Mouse (Mus musculus) embryonic facial prominence, embryonic 12.5 days (tissue): Measurements from ENCODE around the gene Olfr1420. TPM values are rescaled to one million over a fixed set of nuclear protein-coding genes. Genes with fewer than 3 reads are reported as not detected.
"Not testable (repeated sequence)": the region's sequence is repeated elsewhere in the genome, so short reads cannot be mapped to it uniquely, and the experiment has no call there.

ENCODE experiments used
- ATAC-seq: fragments of 200-750 bp; cut with Nextera tagmentation; 2 replicates; pipeline ENCODE4 v1.8.0; 2017; ENCODE audit not compliant: insufficient number of reproducible peaks, insufficient read depth, low FRiP score, low TSS enrichment
- H3K27ac ChIP-seq: fragments of 300-500 bp; sonication (generic); 2 replicates; pipeline ENCODE4 v1.5.1; 2016; ENCODE audit warnings: mild to moderate bottlenecking
- H3K27me3 ChIP-seq: fragments of 300-500 bp; sonication (generic); 2 replicates; pipeline ENCODE4 v1.6.1; 2016; ENCODE audit warnings: mild to moderate bottlenecking, moderate library complexity
- H3K36me3 ChIP-seq: fragments of 300-500 bp; sonication (generic); 2 replicates; pipeline ENCODE4 v1.6.1; 2016; ENCODE audit warnings: mild to moderate bottlenecking
- H3K4me1 ChIP-seq: fragments of 300-500 bp; sonication (generic); 2 replicates; pipeline ENCODE4 v1.6.1; 2016
- H3K4me2 ChIP-seq: fragments of 300-500 bp; sonication (generic); replicated peaks from 2 replicates; pipeline ENCODE4 v1.6.1; 2016; ENCODE audit warnings: mild to moderate bottlenecking, moderate library complexity
- H3K4me3 ChIP-seq: fragments of 300-500 bp; sonication (generic); 2 replicates; pipeline ENCODE4 v1.5.1; 2016; ENCODE audit warnings: mild to moderate bottlenecking
- H3K9ac ChIP-seq: fragments of 300-500 bp; sonication (generic); 2 replicates; pipeline ENCODE4 v1.6.1; 2016; ENCODE audit warnings: mild to moderate bottlenecking, moderate library complexity
- H3K9me3 ChIP-seq: fragments of 300-500 bp; sonication (generic); 2 replicates; pipeline ENCODE4 v1.6.1; 2016; ENCODE audit warnings: mild to moderate bottlenecking, moderate library complexity
- WGBS: fragments of 180-500 bp; shearing (Covaris S2); methylation state at CpG from one replicate; pipeline ENCODE4 v1.1.7; 2016; 5-methylcytosine and 5-hydroxymethylcytosine counted together
- microRNA-seq: library from miRNA; unstranded; fragments of <30 nt; microRNA quantifications from one replicate; pipeline ENCODE4, GENCODE M21; 2017
- polyA plus RNA-seq: library from polyadenylated mRNA; unstranded; fragments of >200 nt; fragmentation: Nextera tagmentation; extraction: Ambion mirVana; gene quantifications from 2 replicates; pipeline ENCODE4 v1.2.1, GENCODE M21; 2016

Gene Olfr1420
- polyA plus RNA-seq, 1 experiment from 2014 or later, result 0.14 TPM

- peak within 1 kb of the TSS; percentile 92 for H3K27ac ChIP-seq
- peaks cover 10% of the 10 kb centered on the region for H3K4me1 ChIP-seq
- peak; percentile 98 for ATAC-seq
- under 1% methylated on average over 53 of the region's 53 CpGs for WGBS
- peaks cover 12% of the 10 kb centered on the region; the same call in 1 of the 2 replicates for H3K36me3 ChIP-seq
- H3K4me2 ChIP-seq, result peak within 1 kb of the TSS; percentile 77
- no peaks in the 10 kb centered on the region for H3K9me3 ChIP-seq
- peak within 1 kb of the TSS; percentile 84 for H3K9ac ChIP-seq
- H3K27me3 ChIP-seq, result no peaks in the 10 kb centered on the region
- peak within 1 kb of the TSS; percentile 82 for H3K4me3 ChIP-seq
Measured at GRCm38 (mm10) chr19:11912037-11912532, 25.7 kb downstream of the Olfr1420 start, which contains the start of gene Patl1. Gene Patl1, plus strand, starts transcription at chr19:11912399.

- Histone ChIP-seq H3K9ac (peak overlapping the region; percentile 84), H3K36me3 (peaks cover 12% of the 10 kb centered on the region; the same call in 1 of the 2 replicates), H3K27ac (peak overlapping the region; percentile 92), H3K9me3 (no peaks in the 10 kb centered on the region), H3K4me3 (peak overlapping the region; percentile 82), H3K27me3 (no peaks in the 10 kb centered on the region), H3K4me1 (peaks cover 10% of the 10 kb centered on the region), H3K4me2 (peak overlapping the region; percentile 77)
- ATAC-seq, result peak; percentile 68
- under 1% methylated on average over 49 of the region's 54 CpGs for WGBS
Measured at GRCm38 (mm10) chr19:11912533-11913121, 26.3 kb downstream of the Olfr1420 start.

- Histone ChIP-seq H3K4me1 (peaks cover 10% of the 10 kb centered on the region), H3K36me3 (peaks cover 22% of the 10 kb centered on the region)
- no peak for ATAC-seq
Measured at GRCm38 (mm10) chr19:11915804-11916203, 29.4 kb downstream of the Olfr1420 start.

GRCm38 (mm10) chr19:11922068-11922467, 35.7 kb downstream of the Olfr1420 start:
- Histone ChIP-seq H3K27me3 (no peaks in the 10 kb centered on the region), H3K9ac (no peak overlapping the region), H3K4me1 (no peaks in the 10 kb centered on the region), H3K27ac (no peak overlapping the region), H3K36me3 (peaks cover 57% of the 10 kb centered on the region), H3K4me3 (no peak overlapping the region), H3K4me2 (no peak overlapping the region), H3K9me3 (no peaks in the 10 kb centered on the region)
- ATAC-seq, result no peak
- WGBS, result 97% methylated on average over 1 of the region's 1 CpGs

More at GRCm38 (mm10) chr19:11915804-11916203, 29.4 kb downstream of the Olfr1420 start:
- Histone ChIP-seq H3K27me3 (no peaks in the 10 kb centered on the region), H3K27ac (no peak overlapping the region), H3K4me3 (no peak overlapping the region), H3K9ac (no peak overlapping the region), H3K4me2 (no peak overlapping the region), H3K9me3 (no peaks in the 10 kb centered on the region)
- WGBS, result 60% methylated on average over 2 of the region's 2 CpGs

GRCm38 (mm10) chr19:11922515-11922914, 36.1 kb downstream of the Olfr1420 start:
- not testable (repeated sequence) for ATAC-seq, H3K4me3 ChIP-seq, H3K9ac ChIP-seq, H3K27me3 ChIP-seq, H3K4me1 ChIP-seq, H3K9me3 ChIP-seq, H3K27ac ChIP-seq, H3K4me2 ChIP-seq
- WGBS, result 96% methylated on average over 2 of the region's 2 CpGs
- H3K36me3 ChIP-seq, result peaks cover 61% of the 10 kb centered on the region

GRCm38 (mm10) chr19:11926380-11926779, 40.0 kb downstream of the Olfr1420 start:
- no peak for ATAC-seq
- WGBS, result 91% methylated on average over 2 of the region's 2 CpGs

GRCm38 (mm10) chr19:11928025-11928748, 41.8 kb downstream of the Olfr1420 start:
- Histone ChIP-seq H3K27ac (no peak overlapping the region), H3K4me1 (no peaks in the 10 kb centered on the region), H3K4me3 (no peak overlapping the region), H3K36me3 (peaks cover 77% of the 10 kb centered on the region), H3K4me2 (no peak overlapping the region), H3K9ac (no peak overlapping the region), H3K27me3 (no peaks in the 10 kb centered on the region), H3K9me3 (no peaks in the 10 kb centered on the region)
- 91% methylated on average over 4 of the region's 4 CpGs for WGBS
- no peak for ATAC-seq

More at GRCm38 (mm10) chr19:11926380-11926779, 40.0 kb downstream of the Olfr1420 start:
- Histone ChIP-seq H3K4me3 (no peak overlapping the region), H3K27me3 (no peaks in the 10 kb centered on the region), H3K4me1 (no peaks in the 10 kb centered on the region), H3K9me3 (no peaks in the 10 kb centered on the region), H3K36me3 (peaks cover 76% of the 10 kb centered on the region), H3K27ac (no peak overlapping the region), H3K9ac (no peak overlapping the region), H3K4me2 (no peak overlapping the region)

- WGBS, result 95% methylated on average over 9 of the region's 9 CpGs
- not testable (repeated sequence) for H3K4me2 ChIP-seq, ATAC-seq, H3K27me3 ChIP-seq, H3K27ac ChIP-seq, H3K4me3 ChIP-seq, H3K9ac ChIP-seq, H3K4me1 ChIP-seq, H3K9me3 ChIP-seq
- peaks cover 35% of the 10 kb centered on the region for H3K36me3 ChIP-seq
Measured at GRCm38 (mm10) chr19:11946460-11946859, 60.1 kb downstream of the Olfr1420 start.

Small RNAs within 50 kb of the gene (microRNA-seq; reads per million reads assigned to microRNA genes)
- gene Mir6994, result 7.1 reads per million, percentile 23 among the genes with 10 or more reads in this experiment

Other genes starting within 250 kb of the Olfr1420 start
- not detected in 2 replicates for gene Ms4a3, start 245.7 kb upstream of the Olfr1420 start, polyA plus RNA-seq
- gene Oosp2, start 226.0 kb upstream of the Olfr1420 start, polyA plus RNA-seq, result not detected in 2 replicates
- gene Oosp1, start 195.4 kb upstream of the Olfr1420 start, polyA plus RNA-seq, result not detected in 2 replicates
- gene Oosp3, start 189.5 kb upstream of the Olfr1420 start, polyA plus RNA-seq, result not detected in 2 replicates
- not detected in 2 replicates for gene Gif, start 139.0 kb upstream of the Olfr1420 start, polyA plus RNA-seq
- gene Mrpl16, start 116.2 kb upstream of the Olfr1420 start, polyA plus RNA-seq, result 45.6 and 48.1 TPM in 2 replicates
- gene Stx3, start 67.2 kb upstream of the Olfr1420 start, polyA plus RNA-seq, result 8.4 and 9.0 TPM in 2 replicates
- not detected in 2 replicates for gene Olfr1417, start 47.3 kb upstream of the Olfr1420 start, polyA plus RNA-seq
- gene Olfr1418, start 25.5 kb upstream of the Olfr1420 start, polyA plus RNA-seq, result not detected in 2 replicates
- gene Olfr1419, start 11.5 kb upstream of the Olfr1420 start, polyA plus RNA-seq, result not detected in 2 replicates
- 19.4 and 20.6 TPM in 2 replicates for gene Patl1, start 25.8 kb downstream of the Olfr1420 start, polyA plus RNA-seq
- 5.6 and 6.0 TPM in 2 replicates for gene Osbp, start 79.4 kb downstream of the Olfr1420 start, polyA plus RNA-seq
- not detected in 2 replicates for gene Olfr1423, start 154.8 kb downstream of the Olfr1420 start, polyA plus RNA-seq
- gene Olfr1424, start 176.1 kb downstream of the Olfr1420 start, polyA plus RNA-seq, result not detected in 2 replicates
- gene Olfr1425, start 191.2 kb downstream of the Olfr1420 start, polyA plus RNA-seq, result not detected in 2 replicates
- not detected in 2 replicates for gene Olfr1426, start 205.4 kb downstream of the Olfr1420 start, polyA plus RNA-seq
- not detected in 2 replicates for gene Olfr1427, start 216.8 kb downstream of the Olfr1420 start, polyA plus RNA-seq
- gene Olfr1428, start 229.3 kb downstream of the Olfr1420 start, polyA plus RNA-seq, result not detected in 2 replicates
- gene Olfr76, start 236.6 kb downstream of the Olfr1420 start, polyA plus RNA-seq, result not detected in 2 replicates